Mouse (Mus musculus) intestine, embryonic 16.5 days (tissue): Measurements from ENCODE around the gene Nhs. TPM values are rescaled to one million over a fixed set of nuclear protein-coding genes. Genes with fewer than 3 reads are reported as not detected.
A peak's percentile ranks its signal among the peaks of the same experiment; 100 is the strongest.

Experiments used
- ATAC-seq: fragments of 200-750 bp; cut with Nextera tagmentation; 2 replicates; pipeline ENCODE4 v1.8.0; 2017; ENCODE audit warnings: moderate TSS enrichment, moderate library complexity
- H3K27ac ChIP-seq: fragments of 300-500 bp; sonication (generic); 2 replicates; pipeline ENCODE4 v1.5.1; 2014; ENCODE audit warnings: mild to moderate bottlenecking, low read length
- H3K27me3 ChIP-seq: fragments of 300-500 bp; sonication (generic); replicated peaks from 2 replicates; pipeline ENCODE4 v1.6.1; 2014; ENCODE audit warnings: low read length, control low read depth, mixed read lengths; ENCODE audit not compliant: control insufficient read depth, insufficient read depth
- H3K36me3 ChIP-seq: fragments of 300-500 bp; sonication (generic); 2 replicates; pipeline ENCODE4 v1.6.1; 2014; ENCODE audit warnings: low read length, control low read depth; ENCODE audit not compliant: control insufficient read depth, insufficient read depth
- H3K4me1 ChIP-seq: fragments of 300-500 bp; sonication (generic); 2 replicates; pipeline ENCODE4 v1.6.1; 2014; ENCODE audit warnings: low read length, control low read depth, mixed read lengths; ENCODE audit not compliant: control insufficient read depth, insufficient read depth
- H3K4me2 ChIP-seq: fragments of 300-500 bp; sonication (generic); 2 replicates; pipeline ENCODE4 v1.6.1; 2014; ENCODE audit warnings: low read depth, low read length, control low read depth
- H3K4me3 ChIP-seq: fragments of 300-500 bp; sonication (generic); 2 replicates; pipeline ENCODE4 v1.5.1; 2014; ENCODE audit warnings: mild to moderate bottlenecking, low read length
- H3K9ac ChIP-seq: fragments of 300-500 bp; sonication (generic); 2 replicates; pipeline ENCODE4 v1.6.1; 2014; ENCODE audit warnings: low read depth, low read length
- H3K9me3 ChIP-seq: fragments of 300-500 bp; sonication (generic); 2 replicates; pipeline ENCODE4 v1.6.1; 2016; ENCODE audit warnings: low read length, control low read depth; ENCODE audit not compliant: control insufficient read depth
- WGBS: fragments of 180-500 bp; shearing (Covaris S2); extraction: QIAGEN DNeasy Blood & Tissue Kit; methylation state at CpG from one replicate; pipeline ENCODE4 v1.1.7; 2014; 5-methylcytosine and 5-hydroxymethylcytosine counted together
- polyA plus RNA-seq: library from polyadenylated mRNA; unstranded; fragments of >200 nt; fragmentation: Nextera tagmentation; extraction: Ambion mirVana; gene quantifications from 2 replicates; pipeline ENCODE4 v1.2.1, GENCODE M21; 2015

Nhs gene
- polyA plus RNA-seq, 1 experiment from 2014 or later: 0.89 TPM

DNA sequence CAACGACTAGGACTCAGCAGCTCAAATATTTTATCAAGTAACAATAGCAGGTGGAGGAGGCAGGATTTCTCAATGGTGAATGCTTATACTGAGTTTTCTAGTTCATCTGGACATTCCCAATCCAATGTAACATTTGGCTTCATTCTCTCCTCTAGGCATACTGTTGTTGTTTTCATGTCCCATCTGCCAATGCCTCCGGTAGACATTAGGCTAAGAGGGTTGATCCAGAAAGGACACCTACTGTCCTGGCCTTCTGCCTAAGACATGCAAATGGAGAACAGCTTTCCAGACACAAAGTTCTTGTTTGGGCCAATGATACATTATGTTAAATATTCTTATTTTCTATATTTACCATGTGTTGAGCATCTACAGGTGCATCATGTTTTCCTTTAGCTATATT is 236.9 kb downstream of the Nhs start:
- no peaks in the 10 kb centered on the region for H3K36me3 ChIP-seq
- H3K9ac ChIP-seq: no peak overlapping the region
- 89% methylated on average over 2 of the region's 2 CpGs for WGBS
- H3K4me1 ChIP-seq: peaks cover 5% of the 10 kb centered on the region
- no peaks in the 10 kb centered on the region for H3K9me3 ChIP-seq
- H3K4me3 ChIP-seq: no peak overlapping the region
- H3K27ac ChIP-seq: no peak overlapping the region
- 0 out of 2 replicates have a peak, but pooled peaks cover 3% of the 10 kb centered on the region for H3K27me3 ChIP-seq
- ATAC-seq: no peak
- H3K4me2 ChIP-seq: no peak overlapping the region

DNA sequence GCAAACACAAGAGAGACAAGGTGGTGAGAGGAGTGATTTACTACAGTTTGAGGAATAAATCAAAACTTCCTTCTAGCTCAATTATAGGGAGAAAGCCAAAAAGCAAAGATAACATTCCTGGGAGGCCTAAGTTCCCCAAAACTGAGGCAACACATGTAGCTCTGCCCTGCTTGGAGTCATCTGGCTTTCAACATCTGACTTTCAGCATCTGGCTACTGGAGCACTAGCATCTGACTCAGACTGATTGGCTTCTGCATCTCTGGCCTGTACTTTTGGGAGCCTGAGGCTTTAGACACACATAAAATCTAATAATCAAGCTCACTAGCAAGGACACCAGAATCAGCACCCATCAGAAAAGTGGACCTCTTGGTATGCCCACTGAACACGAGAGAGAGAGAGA is 237.9 kb downstream of the Nhs start:
- no peak overlapping the region for H3K9ac ChIP-seq
- 86% methylated on average over 1 of the region's 1 CpGs for WGBS
- 0 out of 2 replicates have a peak, but pooled peaks cover 3% of the 10 kb centered on the region for H3K27me3 ChIP-seq
- no peaks in the 10 kb centered on the region for H3K9me3 ChIP-seq
- no peaks in the 10 kb centered on the region for H3K36me3 ChIP-seq
- H3K27ac ChIP-seq: no peak overlapping the region
- H3K4me1 ChIP-seq: peaks cover 5% of the 10 kb centered on the region
- H3K4me3 ChIP-seq: no peak overlapping the region
- H3K4me2 ChIP-seq: no peak overlapping the region
- no peak for ATAC-seq

DNA sequence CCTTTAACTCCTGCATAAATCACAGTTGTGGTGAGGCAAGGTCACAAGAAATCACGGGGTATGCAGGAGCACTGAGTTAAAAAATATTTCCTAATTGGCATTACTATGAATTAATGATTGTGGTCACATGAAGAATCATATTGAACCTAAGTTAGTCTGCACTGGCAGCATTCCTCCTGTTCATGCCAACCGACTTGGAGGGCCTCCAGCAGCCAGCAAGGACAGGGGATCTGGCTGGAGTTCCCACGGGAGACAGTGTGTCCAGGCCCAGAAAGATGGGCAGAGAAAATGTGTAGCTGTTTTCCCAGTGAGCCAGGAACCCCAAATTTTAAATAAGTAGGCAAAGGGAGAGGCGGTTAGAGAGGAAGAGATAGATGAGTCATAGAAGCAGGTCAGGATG is 249.6 kb downstream of the Nhs start:
- no peak overlapping the region for H3K27ac ChIP-seq
- H3K27me3 ChIP-seq: peaks cover 34% of the 10 kb centered on the region
- 67% methylated on average over 4 of the region's 4 CpGs for WGBS
- H3K9ac ChIP-seq: no peak overlapping the region
- H3K4me3 ChIP-seq: no peak overlapping the region
- no peak for ATAC-seq
- no peak overlapping the region for H3K4me2 ChIP-seq
- no peaks in the 10 kb centered on the region for H3K4me1 ChIP-seq
- no peaks in the 10 kb centered on the region for H3K9me3 ChIP-seq
- H3K36me3 ChIP-seq: no peaks in the 10 kb centered on the region

DNA sequence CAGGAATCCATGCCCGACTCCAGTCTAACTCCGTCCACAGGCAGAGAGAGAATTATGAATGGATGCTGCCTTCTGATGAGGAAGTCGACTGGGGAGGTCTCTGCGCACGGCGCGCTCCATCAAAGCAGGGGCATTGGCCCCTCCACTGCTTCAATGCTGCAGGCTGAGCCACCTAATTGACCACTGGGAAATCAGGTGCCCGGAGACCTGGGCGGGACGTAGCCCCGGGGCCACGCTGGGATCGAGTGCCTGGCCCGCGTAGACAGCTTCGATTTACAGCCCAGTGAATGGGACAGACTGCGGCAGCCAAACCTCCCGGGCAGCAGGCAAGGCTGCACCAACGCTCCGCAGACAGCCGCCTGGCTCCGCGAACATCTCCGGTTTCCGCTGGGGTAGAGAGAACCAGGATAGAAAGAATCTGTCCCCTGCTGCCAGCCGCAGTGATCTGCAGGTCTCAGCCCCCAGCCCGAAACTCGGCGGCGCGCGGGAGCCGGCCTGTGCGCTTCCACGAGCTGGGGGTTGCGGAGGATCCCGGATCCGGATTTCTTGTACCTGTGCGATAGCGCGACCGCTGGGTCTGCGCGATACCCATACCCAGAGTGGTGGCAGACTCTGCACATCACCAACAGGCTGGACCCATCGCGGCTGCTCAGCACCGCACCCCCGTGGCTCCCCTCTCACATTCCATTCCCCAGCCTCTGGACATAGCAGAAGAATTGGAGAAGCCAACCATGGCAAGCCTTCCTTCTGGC is 250.7 kb downstream of the Nhs start:
- Histone ChIP-seq H3K36me3 (no peaks in the 10 kb centered on the region), H3K27ac (no peak overlapping the region), H3K4me1 (no peaks in the 10 kb centered on the region), H3K4me3 (peak overlapping the region; percentile 50), H3K9me3 (no peaks in the 10 kb centered on the region), H3K27me3 (peaks cover 34% of the 10 kb centered on the region), H3K4me2 (peak overlapping the region; percentile 65), H3K9ac (peak overlapping the region; percentile 49; the same call in 1 of the 2 replicates)
- peak; percentile 36; the same call in 1 of the 2 replicates for ATAC-seq
- 21% methylated on average over 48 of the region's 48 CpGs for WGBS

DNA sequence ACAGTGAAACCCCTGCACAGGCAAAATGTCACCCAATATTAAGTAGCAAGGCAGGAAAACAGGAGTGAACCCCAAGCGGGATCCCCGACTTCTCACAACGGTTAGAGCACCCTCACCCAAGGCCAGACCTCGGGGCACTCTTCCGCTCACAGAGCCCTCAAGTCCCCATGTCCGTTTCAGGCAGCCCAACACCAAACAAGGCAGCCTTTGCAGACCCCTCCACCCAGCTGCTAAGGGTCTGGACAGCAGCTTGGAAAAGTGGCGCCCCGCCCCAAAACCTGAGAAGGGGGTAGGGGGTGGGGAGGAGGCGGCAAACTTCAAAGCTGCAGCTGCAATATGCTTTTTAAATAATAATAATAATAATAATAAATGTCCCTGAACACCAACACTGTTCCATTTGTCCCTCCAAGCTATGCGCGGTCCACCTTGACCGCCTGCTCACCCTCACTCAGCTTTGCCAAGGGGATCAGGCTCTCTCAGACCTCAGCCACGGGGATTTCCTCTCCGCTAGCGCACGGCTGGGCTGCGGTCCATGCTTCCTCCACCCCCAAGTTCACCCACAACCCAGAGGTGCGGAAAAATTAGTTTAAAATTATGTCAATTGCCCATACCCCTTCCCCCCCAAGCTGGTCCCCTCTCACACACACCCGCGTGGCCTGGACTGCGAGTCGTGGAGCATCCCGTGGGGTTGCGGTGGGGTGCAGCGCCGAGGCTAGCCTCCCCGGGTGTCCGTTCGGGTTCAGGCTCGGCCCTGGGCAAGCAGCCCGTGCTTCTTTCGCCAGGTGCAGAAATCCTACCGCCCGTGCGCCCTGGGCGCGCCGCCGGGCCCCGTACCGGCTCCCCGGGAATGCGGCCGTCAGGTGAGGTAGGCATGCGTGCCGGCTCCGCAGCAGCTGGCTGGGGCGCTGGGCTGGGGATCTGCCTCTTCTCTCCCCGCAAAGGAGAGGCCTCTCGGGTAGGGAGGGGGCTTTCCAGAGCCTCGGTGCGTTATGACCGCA is 251.6 kb downstream of the Nhs start:
- peak overlapping the region; percentile 65 for H3K4me2 ChIP-seq
- peak overlapping the region; percentile 49 for H3K9ac ChIP-seq
- ATAC-seq: peak; percentile 50; the same call in 1 of the 2 replicates
- 26% methylated on average over 48 of the region's 53 CpGs for WGBS
- no peak overlapping the region for H3K27ac ChIP-seq
- H3K4me3 ChIP-seq: peak overlapping the region; percentile 50
- peaks cover 34% of the 10 kb centered on the region for H3K27me3 ChIP-seq
- no peaks in the 10 kb centered on the region for H3K4me1 ChIP-seq
- no peaks in the 10 kb centered on the region for H3K36me3 ChIP-seq
- H3K9me3 ChIP-seq: no peaks in the 10 kb centered on the region

DNA sequence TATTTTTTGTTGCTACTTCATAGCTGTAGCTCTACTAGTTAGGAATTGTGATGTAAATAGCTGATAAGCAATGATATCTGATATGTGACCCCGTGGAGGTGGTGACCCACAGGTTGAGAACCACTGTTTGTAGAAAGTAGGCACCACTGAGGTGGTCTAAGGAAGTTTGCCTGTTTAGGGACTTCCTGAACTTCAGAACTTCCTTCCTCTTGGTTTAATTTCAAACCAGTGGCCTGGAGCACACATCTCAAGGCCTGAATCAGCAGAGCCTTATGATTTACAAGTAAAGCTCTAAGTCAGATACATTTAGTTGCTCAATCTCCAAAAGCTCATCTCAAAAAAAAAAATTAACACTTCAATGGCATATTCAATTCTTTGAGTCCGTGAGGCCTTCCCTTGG is 265.1 kb downstream of the Nhs start:
- Histone ChIP-seq H3K9me3 (no peaks in the 10 kb centered on the region), H3K4me1 (no peaks in the 10 kb centered on the region), H3K36me3 (no peaks in the 10 kb centered on the region), H3K4me2 (no peak overlapping the region), H3K27me3 (peaks cover 6% of the 10 kb centered on the region; the same call in 1 of the 2 replicates), H3K4me3 (no peak overlapping the region), H3K9ac (no peak overlapping the region), H3K27ac (no peak overlapping the region)
- WGBS: 60% methylated on average over 2 of the region's 2 CpGs
- no peak for ATAC-seq

DNA sequence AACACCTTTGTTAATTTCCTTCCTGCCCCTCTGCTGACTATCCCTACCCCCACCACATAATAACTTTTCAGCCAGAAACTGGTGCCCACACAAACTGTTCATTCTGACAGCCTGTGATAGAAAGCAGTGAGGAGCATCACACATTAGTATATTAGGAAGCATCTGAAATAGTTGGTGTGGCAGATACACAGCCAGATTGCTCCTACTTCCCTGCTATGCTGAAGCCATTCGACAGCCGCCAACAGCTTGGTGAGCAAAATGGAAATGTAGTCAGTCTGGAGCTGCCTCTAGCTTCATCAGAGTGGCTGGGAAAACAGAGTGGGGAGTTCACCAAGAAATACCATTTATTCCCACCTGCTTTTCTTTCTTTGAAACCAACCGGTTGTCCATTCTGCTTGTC is 275.9 kb downstream of the Nhs start:
- Histone ChIP-seq H3K27ac (no peak overlapping the region), H3K9me3 (no peaks in the 10 kb centered on the region), H3K9ac (no peak overlapping the region), H3K4me2 (no peak overlapping the region), H3K4me1 (no peaks in the 10 kb centered on the region), H3K36me3 (no peaks in the 10 kb centered on the region), H3K4me3 (no peak overlapping the region), H3K27me3 (0 out of 2 replicates have a peak, but pooled peaks cover 3% of the 10 kb centered on the region)
- no peak for ATAC-seq
- WGBS: 85% methylated on average over 3 of the region's 3 CpGs

DNA sequence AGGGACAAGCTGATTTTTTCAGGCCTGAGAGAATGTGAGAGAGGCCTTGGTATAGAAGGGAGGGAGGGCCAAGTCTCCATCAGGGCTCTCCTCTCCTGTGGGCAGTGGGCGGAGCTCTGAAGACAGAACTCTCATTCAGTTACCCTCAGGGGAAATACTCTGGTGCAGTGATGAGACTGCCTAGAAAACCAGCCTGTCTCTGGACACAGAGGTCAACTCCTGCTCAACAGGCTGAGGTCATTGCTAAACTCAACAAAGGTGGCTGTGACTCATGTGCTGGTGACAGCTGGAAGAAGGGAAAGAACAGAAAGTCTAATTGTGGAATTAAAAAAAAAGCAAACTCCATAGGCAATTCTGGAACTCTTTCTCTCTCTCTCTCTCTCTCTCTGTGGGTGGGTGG is 282.4 kb downstream of the Nhs start:
- no peak overlapping the region for H3K27ac ChIP-seq
- H3K9ac ChIP-seq: no peak overlapping the region
- ATAC-seq: no peak
- no peak overlapping the region for H3K4me3 ChIP-seq
- H3K4me2 ChIP-seq: no peak overlapping the region
- H3K36me3 ChIP-seq: no peaks in the 10 kb centered on the region
- H3K9me3 ChIP-seq: no peaks in the 10 kb centered on the region
- 83% methylated on average over 1 of the region's 1 CpGs for WGBS
- 0 out of 2 replicates have a peak, but pooled peaks cover 3% of the 10 kb centered on the region for H3K27me3 ChIP-seq
- no peaks in the 10 kb centered on the region for H3K4me1 ChIP-seq

DNA sequence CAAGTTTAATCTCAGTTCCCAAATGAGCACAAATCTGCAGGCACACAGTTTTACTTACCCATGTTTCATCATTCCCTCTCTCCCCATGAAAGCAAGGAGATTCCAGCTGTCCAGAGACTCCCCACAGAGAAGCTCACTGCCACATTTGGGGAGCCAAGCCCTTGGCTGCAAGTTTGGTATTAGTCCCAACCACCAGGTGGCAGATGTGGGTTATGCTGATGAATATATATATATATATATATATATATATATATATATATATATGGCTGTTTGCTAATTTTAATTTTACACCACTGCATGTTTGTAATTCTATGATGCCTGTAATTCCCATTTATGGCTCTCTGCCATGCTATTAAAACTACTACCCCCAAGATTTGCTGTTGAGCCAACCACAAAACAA is 286.0 kb downstream of the Nhs start:
- Histone ChIP-seq H3K4me1 (no peaks in the 10 kb centered on the region), H3K36me3 (no peaks in the 10 kb centered on the region), H3K9ac (no peak overlapping the region), H3K4me2 (no peak overlapping the region), H3K9me3 (no peaks in the 10 kb centered on the region), H3K27me3 (no peaks in the 10 kb centered on the region), H3K4me3 (no peak overlapping the region), H3K27ac (no peak overlapping the region)
- no peak for ATAC-seq
